Mouse (Mus musculus): ENCODE data around the gene Slc31a1.

DNA sequence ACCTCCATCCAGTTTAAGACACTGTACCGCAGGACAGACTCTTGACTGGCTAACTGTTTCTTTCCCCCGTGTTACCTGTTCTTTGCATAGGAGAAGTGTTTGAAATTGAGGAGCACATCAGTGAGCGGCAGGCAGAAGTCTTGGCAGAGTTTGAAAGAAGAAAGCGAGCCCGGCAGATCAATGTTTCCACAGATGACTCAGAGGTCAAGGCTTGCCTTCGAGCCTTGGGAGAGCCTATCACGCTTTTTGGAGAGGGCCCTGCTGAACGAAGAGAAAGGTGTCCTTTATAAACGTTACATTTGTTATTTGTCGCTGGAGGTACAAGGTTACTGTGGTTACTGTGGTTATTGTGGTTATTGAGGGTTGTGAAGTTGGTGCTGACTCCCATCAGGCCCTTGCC lies 51.1 kb downstream of the Slc31a1 start:
- TF ChIP-seq CTCF (IDR thresholded peaks at IDR 0.05; ENCODE audit: low read depth) = no peak
- no peak for TF ChIP-seq EP300 (IDR thresholded peaks at IDR 0.05; ENCODE audit: low read depth)
